Mouse (Mus musculus): ENCODE data around the gene Lypd8. TPM values are rescaled to one million over a fixed set of nuclear protein-coding genes. Genes with fewer than 3 reads are reported as not detected.
A peak's percentile ranks its signal among the peaks of the same experiment; 100 is the strongest.
"Not testable (repeated sequence)": the region's sequence is repeated elsewhere in the genome, so short reads cannot be mapped to it uniquely, and the experiment has no call there.

Lypd8 gene
- polyA plus RNA-seq, 1 experiment from 2014 or later: 1,152 TPM

- 57% methylated on average over 10 of the region's 10 CpGs for WGBS
- TF ChIP-seq EP300 (optimal IDR thresholded peaks at IDR 0.05) (no peak), CTCF (IDR thresholded peaks at IDR 0.05; ENCODE audit: low read depth) (no peak)
- H3K27ac ChIP-seq (replicated peaks): no peak overlapping the region
- no peaks in the 10 kb centered on the region for H3K36me3 ChIP-seq (ENCODE audit: control insufficient read depth, insufficient read depth, low read length)
- no peaks in the 10 kb centered on the region for H3K9me3 ChIP-seq (ENCODE audit: control insufficient read depth, low read length)
- H3K4me2 ChIP-seq (replicated peaks; ENCODE audit: low read depth): no peak overlapping the region
- DNase-seq (ENCODE audit: low spot score) (no peak), ATAC-seq (ENCODE audit: low FRiP score, low TSS enrichment) (no peak)
- no peak overlapping the region for H3K4me3 ChIP-seq (ENCODE audit: low read depth, low read length)
- H3K9ac ChIP-seq (ENCODE audit: low read length): no peak overlapping the region
- H3K4me1 ChIP-seq (replicated peaks; ENCODE audit: control insufficient read depth, insufficient read depth): no peaks in the 10 kb centered on the region
- H3K27me3 ChIP-seq (ENCODE audit: control insufficient read depth, insufficient read depth, low read length): no peaks in the 10 kb centered on the region
Measured at GRCm38 (mm10) chr11:58354476-58354875, 24.4 kb upstream of the Lypd8 start.

GRCm38 (mm10) chr11:58354927-58355326, 23.9 kb upstream of the Lypd8 start:
- Histone ChIP-seq H3K4me2 (replicated peaks; ENCODE audit: low read depth) (no peak overlapping the region), H3K27ac (replicated peaks) (peak overlapping the region; percentile 58; the same call in 1 of the 2 replicates), H3K4me1 (replicated peaks; ENCODE audit: control insufficient read depth, insufficient read depth) (no peaks in the 10 kb centered on the region), H3K27me3 (ENCODE audit: control insufficient read depth, insufficient read depth, low read length) (no peaks in the 10 kb centered on the region), H3K9ac (ENCODE audit: low read length) (no peak overlapping the region), H3K36me3 (ENCODE audit: control insufficient read depth, insufficient read depth, low read length) (no peaks in the 10 kb centered on the region), H3K9me3 (ENCODE audit: control insufficient read depth, low read length) (no peaks in the 10 kb centered on the region), H3K4me3 (ENCODE audit: low read depth, low read length) (no peak overlapping the region)
- DNase-seq (ENCODE audit: low spot score): no peak
- WGBS: 59% methylated on average over 3 of the region's 3 CpGs
- no peak for ATAC-seq (ENCODE audit: low FRiP score, low TSS enrichment)
- no peak for TF ChIP-seq CTCF (IDR thresholded peaks at IDR 0.05; ENCODE audit: low read depth)
- TF ChIP-seq EP300 (optimal IDR thresholded peaks at IDR 0.05): no peak

GRCm38 (mm10) chr11:58357042-58357441, 21.8 kb upstream of the Lypd8 start:
- no peaks in the 10 kb centered on the region for H3K27me3 ChIP-seq (ENCODE audit: control insufficient read depth, insufficient read depth, low read length)
- H3K9ac ChIP-seq (ENCODE audit: low read length): no peak overlapping the region
- no peak overlapping the region for H3K4me2 ChIP-seq (replicated peaks; ENCODE audit: low read depth)
- ATAC-seq (ENCODE audit: low FRiP score, low TSS enrichment) (no peak), DNase-seq (ENCODE audit: low spot score) (no peak)
- no peaks in the 10 kb centered on the region for H3K4me1 ChIP-seq (replicated peaks; ENCODE audit: control insufficient read depth, insufficient read depth)
- H3K9me3 ChIP-seq (ENCODE audit: control insufficient read depth, low read length): no peaks in the 10 kb centered on the region
- no peak overlapping the region for H3K4me3 ChIP-seq (ENCODE audit: low read depth, low read length)
- TF ChIP-seq CTCF (IDR thresholded peaks at IDR 0.05; ENCODE audit: low read depth) (no peak), EP300 (optimal IDR thresholded peaks at IDR 0.05) (no peak)
- 77% methylated on average over 3 of the region's 3 CpGs for WGBS
- H3K36me3 ChIP-seq (ENCODE audit: control insufficient read depth, insufficient read depth, low read length): no peaks in the 10 kb centered on the region
- peak overlapping the region; percentile 35 for H3K27ac ChIP-seq (replicated peaks)

GRCm38 (mm10) chr11:58357844-58358534, 20.9 kb upstream of the Lypd8 start:
- Histone ChIP-seq H3K36me3 (ENCODE audit: control insufficient read depth, insufficient read depth, low read length) (no peaks in the 10 kb centered on the region), H3K9me3 (ENCODE audit: control insufficient read depth, low read length) (no peaks in the 10 kb centered on the region), H3K4me3 (ENCODE audit: low read depth, low read length) (no peak overlapping the region), H3K4me2 (replicated peaks; ENCODE audit: low read depth) (no peak overlapping the region), H3K27ac (replicated peaks) (0 out of 2 replicates have a peak overlapping the region, but pooled peaks have one; percentile 24), H3K27me3 (ENCODE audit: control insufficient read depth, insufficient read depth, low read length) (no peaks in the 10 kb centered on the region), H3K9ac (ENCODE audit: low read length) (no peak overlapping the region), H3K4me1 (replicated peaks; ENCODE audit: control insufficient read depth, insufficient read depth) (no peaks in the 10 kb centered on the region)
- TF ChIP-seq CTCF (IDR thresholded peaks at IDR 0.05; ENCODE audit: low read depth) (no peak), EP300 (optimal IDR thresholded peaks at IDR 0.05) (no peak)
- no peak for DNase-seq (ENCODE audit: low spot score)
- 63% methylated on average over 6 of the region's 6 CpGs for WGBS
- ATAC-seq (ENCODE audit: low FRiP score, low TSS enrichment): no peak

- not testable (repeated sequence) for H3K4me2 ChIP-seq (replicated peaks; ENCODE audit: low read depth); H3K27me3 ChIP-seq (ENCODE audit: control insufficient read depth, insufficient read depth, low read length); H3K9ac ChIP-seq (ENCODE audit: low read length); H3K9me3 ChIP-seq (ENCODE audit: control insufficient read depth, low read length); H3K27ac ChIP-seq (replicated peaks); DNase-seq (ENCODE audit: low spot score); H3K4me3 ChIP-seq (ENCODE audit: low read depth, low read length); H3K4me1 ChIP-seq (replicated peaks; ENCODE audit: control insufficient read depth, insufficient read depth); H3K36me3 ChIP-seq (ENCODE audit: control insufficient read depth, insufficient read depth, low read length)
- WGBS: no CpG with 5 or more reads among the region's 6 CpGs
- peak; percentile 73 for ATAC-seq (ENCODE audit: low FRiP score, low TSS enrichment)
Measured at GRCm38 (mm10) chr11:58362562-58362961, 16.3 kb upstream of the Lypd8 start.

GRCm38 (mm10) chr11:58364454-58364853, 14.4 kb upstream of the Lypd8 start:
- H3K27me3 ChIP-seq (ENCODE audit: control insufficient read depth, insufficient read depth, low read length): no peaks in the 10 kb centered on the region
- DNase-seq (ENCODE audit: low spot score): no peak
- H3K4me3 ChIP-seq (ENCODE audit: low read depth, low read length): no peak overlapping the region
- H3K9me3 ChIP-seq (ENCODE audit: control insufficient read depth, low read length): no peaks in the 10 kb centered on the region
- peak overlapping the region; percentile 49; the same call in 1 of the 2 replicates for H3K27ac ChIP-seq (replicated peaks)
- TF ChIP-seq CTCF (IDR thresholded peaks at IDR 0.05; ENCODE audit: low read depth) (no peak), EP300 (optimal IDR thresholded peaks at IDR 0.05) (no peak)
- WGBS: 51% methylated on average over 3 of the region's 3 CpGs
- no peak overlapping the region for H3K9ac ChIP-seq (ENCODE audit: low read length)
- no peaks in the 10 kb centered on the region for H3K36me3 ChIP-seq (ENCODE audit: control insufficient read depth, insufficient read depth, low read length)
- ATAC-seq (ENCODE audit: low FRiP score, low TSS enrichment): no peak
- no peaks in the 10 kb centered on the region for H3K4me1 ChIP-seq (replicated peaks; ENCODE audit: control insufficient read depth, insufficient read depth)
- H3K4me2 ChIP-seq (replicated peaks; ENCODE audit: low read depth): no peak overlapping the region

- DNase-seq (ENCODE audit: low spot score); H3K27ac ChIP-seq (replicated peaks); H3K4me2 ChIP-seq (replicated peaks; ENCODE audit: low read depth); H3K4me1 ChIP-seq (replicated peaks; ENCODE audit: control insufficient read depth, insufficient read depth); H3K36me3 ChIP-seq (ENCODE audit: control insufficient read depth, insufficient read depth, low read length); H3K27me3 ChIP-seq (ENCODE audit: control insufficient read depth, insufficient read depth, low read length); H3K4me3 ChIP-seq (ENCODE audit: low read depth, low read length); H3K9ac ChIP-seq (ENCODE audit: low read length); H3K9me3 ChIP-seq (ENCODE audit: control insufficient read depth, low read length): not testable (repeated sequence)
- WGBS: no CpG with 5 or more reads among the region's 6 CpGs
- peak; percentile 64 for ATAC-seq (ENCODE audit: low FRiP score, low TSS enrichment)
Measured at GRCm38 (mm10) chr11:58366191-58366590, 12.7 kb upstream of the Lypd8 start.

Measured in stomach, postnatal 0 days (tissue).